Mouse (Mus musculus) small intestine, adult 2 months (tissue): ENCODE measurements at regions not wholly inside any gene's neighbourhood (a gene's known extent, or its start where the extent isn't known, plus 50 kb on each side); places are given as distances from the start of the nearest gene placed in this dataset.

Source experiments
- H3K27ac ChIP-seq: fragments of 200-500 bp; 2 replicates; pipeline ENCODE4 v1.5.1; 2012; ENCODE audit warnings: low read depth, low read length, control low read depth, inconsistent platforms; ENCODE audit not compliant: insufficient read depth
- H3K27me3 ChIP-seq: fragments of 200-500 bp; 2 replicates; pipeline ENCODE4 v1.6.1; 2012; ENCODE audit warnings: mild to moderate bottlenecking, moderate library complexity, low read length, inconsistent platforms; ENCODE audit not compliant: control insufficient read depth, insufficient read depth
- H3K36me3 ChIP-seq: fragments of 200-500 bp; 2 replicates; pipeline ENCODE4 v1.6.1; 2012; ENCODE audit warnings: mild to moderate bottlenecking, low read length, control low read depth, inconsistent platforms; ENCODE audit not compliant: control insufficient read depth, insufficient read depth
- H3K4me1 ChIP-seq: fragments of 200-500 bp; 2 replicates; pipeline ENCODE4 v1.6.1; 2012; ENCODE audit warnings: low read length, inconsistent platforms, mixed read lengths; ENCODE audit not compliant: control insufficient read depth, insufficient read depth, insufficient read length
- H3K4me3 ChIP-seq: fragments of 200-500 bp; 2 replicates; pipeline ENCODE4 v1.5.1; 2012; ENCODE audit warnings: low read depth, mild to moderate bottlenecking, control low read depth, inconsistent platforms, low read length, moderate library complexity
- CTCF ChIP-seq: fragments of 200-500 bp; IDR thresholded peaks from 2 replicates; pipeline ENCODE4 v1.5.1; 2012; ENCODE audit warnings: low read depth, mild to moderate bottlenecking, control low read depth, inconsistent platforms, low read length, moderate library complexity, mixed read lengths; ENCODE audit not compliant: insufficient replicate concordance, insufficient read length; ENCODE audit errors: extremely low read depth
- POLR2A ChIP-seq: fragments of 200-500 bp; IDR thresholded peaks from 2 replicates; pipeline ENCODE4 v1.6.1; 2012; ENCODE audit warnings: low read depth, mild to moderate bottlenecking, control low read depth, inconsistent platforms, low read length, moderate library complexity
- WGBS: fragments of 180-500 bp; shearing (Covaris S2); methylation state at CpG from one replicate; pipeline ENCODE4 v1.1.7; 2018; 5-methylcytosine and 5-hydroxymethylcytosine counted together

GRCm38 (mm10) chr8:95979223-95979622, 90.9 kb upstream of the Got2 start:
- 50% methylated on average over 6 of the region's 6 CpGs for WGBS
- Histone ChIP-seq H3K4me1 (no peaks in the 10 kb centered on the region), H3K4me3 (no peak overlapping the region), H3K27ac (no peak overlapping the region), H3K27me3 (no peaks in the 10 kb centered on the region), H3K36me3 (no peaks in the 10 kb centered on the region)
- no peak for TF ChIP-seq CTCF
- no peak for TF ChIP-seq POLR2A

DNA sequence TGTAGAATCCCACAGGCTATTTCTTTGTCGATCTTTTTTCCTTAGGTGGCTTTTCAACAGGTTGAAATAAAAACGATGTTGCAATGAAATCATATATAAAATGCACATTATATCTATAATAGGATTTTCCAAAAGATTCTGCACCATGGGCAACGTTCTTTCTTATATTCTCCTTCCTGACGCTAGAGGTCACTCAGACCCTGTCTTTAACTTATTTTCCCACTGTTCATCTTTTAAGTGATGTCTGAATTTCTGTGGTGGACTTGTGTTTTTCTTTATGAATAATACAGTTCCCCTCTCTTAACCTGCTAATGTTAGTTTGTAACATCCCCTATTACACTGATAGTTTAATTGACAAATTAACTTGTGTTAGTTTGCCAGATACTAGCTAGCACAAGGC, 86.5 kb upstream of the Got2 start:
- H3K4me3 ChIP-seq = no peak overlapping the region
- WGBS = 15% methylated on average over 4 of the region's 4 CpGs
- H3K4me1 ChIP-seq = no peaks in the 10 kb centered on the region
- TF ChIP-seq CTCF (no peak), POLR2A (no peak)
- H3K27me3 ChIP-seq = no peaks in the 10 kb centered on the region
- H3K36me3 ChIP-seq = no peaks in the 10 kb centered on the region
- H3K27ac ChIP-seq = no peak overlapping the region

- TF ChIP-seq POLR2A (no peak), CTCF (no peak)
These were observed 85.9 kb upstream of the Got2 start for GRCm38 (mm10) chr8:95974231-95974630.

GRCm38 (mm10) chr8:95973571-95973970, 85.2 kb upstream of the Got2 start:
- Histone ChIP-seq H3K27me3 (no peaks in the 10 kb centered on the region), H3K27ac (no peak overlapping the region), H3K36me3 (no peaks in the 10 kb centered on the region), H3K4me1 (no peaks in the 10 kb centered on the region), H3K4me3 (no peak overlapping the region)
- no peak for TF ChIP-seq POLR2A
- WGBS = 27% methylated on average over 4 of the region's 4 CpGs

More at GRCm38 (mm10) chr8:95974231-95974630, 85.9 kb upstream of the Got2 start:
- H3K4me1 ChIP-seq = no peaks in the 10 kb centered on the region
- WGBS = 68% methylated on average over 5 of the region's 5 CpGs
- H3K4me3 ChIP-seq = no peak overlapping the region
- no peak overlapping the region for H3K27ac ChIP-seq
- H3K27me3 ChIP-seq = no peaks in the 10 kb centered on the region
- no peaks in the 10 kb centered on the region for H3K36me3 ChIP-seq

DNA sequence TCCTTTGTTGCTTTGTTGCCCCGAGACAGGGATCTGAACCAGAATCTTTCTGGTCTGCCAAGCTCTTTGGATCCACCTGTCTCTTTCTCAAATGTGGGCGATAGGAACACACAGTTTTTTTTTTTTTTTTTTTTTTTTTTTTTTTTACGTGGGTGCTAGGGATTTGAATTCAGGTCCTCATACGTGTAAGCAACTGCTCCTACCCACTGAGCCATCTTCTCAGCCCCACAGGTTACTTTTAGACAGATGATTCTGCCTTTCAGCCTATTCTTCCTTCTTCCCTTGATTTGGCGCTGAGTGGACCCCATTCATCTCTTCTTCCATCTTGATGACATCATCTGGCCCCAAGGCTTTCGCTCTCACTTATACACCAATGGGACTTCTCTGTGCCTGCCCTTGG, 80.5 kb upstream of the Got2 start:
- Histone ChIP-seq H3K27ac (no peak overlapping the region), H3K27me3 (no peaks in the 10 kb centered on the region), H3K4me3 (no peak overlapping the region), H3K36me3 (no peaks in the 10 kb centered on the region), H3K4me1 (no peaks in the 10 kb centered on the region)
- 86% methylated on average over 6 of the region's 6 CpGs for WGBS
- TF ChIP-seq CTCF (no peak), POLR2A (no peak)

GRCm38 (mm10) chr8:95966430-95966829, 78.1 kb upstream of the Got2 start:
- H3K4me1 ChIP-seq = no peaks in the 10 kb centered on the region
- H3K27ac ChIP-seq = no peak overlapping the region
- no peak for TF ChIP-seq CTCF
- no peak for TF ChIP-seq POLR2A
- WGBS = 39% methylated on average over 1 of the region's 1 CpGs
- H3K27me3 ChIP-seq = no peaks in the 10 kb centered on the region
- no peaks in the 10 kb centered on the region for H3K36me3 ChIP-seq
- H3K4me3 ChIP-seq = no peak overlapping the region

DNA sequence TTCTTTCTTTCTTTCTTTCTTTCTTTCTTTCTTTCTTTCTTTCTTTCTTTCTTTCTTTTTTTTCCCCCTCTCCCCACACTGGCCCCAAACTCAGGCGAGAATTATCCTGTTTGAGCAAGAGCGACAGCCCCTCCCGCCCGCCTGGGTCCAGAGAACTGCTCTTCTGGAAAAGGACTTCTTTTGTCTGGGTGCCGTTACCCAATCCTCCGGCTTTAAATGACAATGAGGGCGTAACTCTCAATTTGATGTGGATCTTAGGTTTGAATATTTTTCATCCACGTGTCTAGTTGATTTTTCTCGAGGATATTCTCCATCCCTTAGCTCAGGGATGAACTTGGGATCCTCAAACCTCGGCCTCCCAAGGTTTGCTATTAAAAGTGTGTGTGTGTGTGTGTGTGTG, 63.9 kb upstream of the Got2 start:
- TF ChIP-seq CTCF = no peak
- no peak for TF ChIP-seq POLR2A
- H3K27me3 ChIP-seq = no peaks in the 10 kb centered on the region; the same call in 1 of the 2 replicates
- H3K36me3 ChIP-seq = no peaks in the 10 kb centered on the region
- no peak overlapping the region for H3K27ac ChIP-seq
- no peak overlapping the region for H3K4me3 ChIP-seq
- WGBS = 27% methylated on average over 10 of the region's 10 CpGs
- no peaks in the 10 kb centered on the region for H3K4me1 ChIP-seq

DNA sequence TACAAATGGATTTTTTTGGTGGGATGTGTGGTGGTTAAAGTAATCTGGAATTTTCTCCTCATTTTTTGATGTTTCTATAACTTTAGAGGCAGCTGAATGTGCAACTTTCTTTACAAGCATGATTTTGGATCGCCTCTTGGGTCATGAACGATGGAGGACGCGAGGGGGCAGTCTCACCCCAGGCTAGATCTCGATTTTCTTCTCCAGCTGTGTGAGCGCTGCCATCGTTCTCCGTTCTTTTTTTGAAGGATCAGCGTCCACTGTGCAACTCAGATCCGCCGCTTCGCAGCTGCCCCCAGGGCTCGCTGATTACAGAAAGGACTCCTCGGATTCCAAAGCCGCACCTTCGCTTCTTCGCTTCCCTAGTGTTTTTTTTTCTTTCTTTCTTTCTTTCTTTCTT, 63.4 kb upstream of the Got2 start:
- peak; percentile 68 for TF ChIP-seq CTCF
- no peak for TF ChIP-seq POLR2A
- no peaks in the 10 kb centered on the region for H3K36me3 ChIP-seq
- no peaks in the 10 kb centered on the region; the same call in 1 of the 2 replicates for H3K27me3 ChIP-seq
- no peak overlapping the region for H3K27ac ChIP-seq
- WGBS = 2% methylated on average over 17 of the region's 17 CpGs
- H3K4me1 ChIP-seq = no peaks in the 10 kb centered on the region
- H3K4me3 ChIP-seq = peak overlapping the region; percentile 32; the same call in 1 of the 2 replicates
